Mouse (Mus musculus): ENCODE data around the gene Rps4x.

- no peak for TF ChIP-seq GATA1 (IDR thresholded peaks at IDR 0.05; ENCODE audit: low read length)
- TF ChIP-seq TAL1 (IDR thresholded peaks at IDR 0.05; ENCODE audit: low read length) = no peak
Observed at GRCm38 (mm10) chrX:102156618-102157422, 32.4 kb downstream of the Rps4x start, which contains the start of gene Ercc6l.

Measured in erythroblast, embryonic 14.5 days (primary cell).